Mouse (Mus musculus) forebrain, postnatal 0 days (tissue): ENCODE results near the gene Casp3. TPM values are rescaled to one million over a fixed set of nuclear protein-coding genes. Genes with fewer than 3 reads are reported as not detected.

Source experiments
- ATAC-seq: fragments of 200-750 bp; cut with Nextera tagmentation; 2 replicates; pipeline ENCODE4 v1.8.0; 2017; ENCODE audit warnings: mild to moderate bottlenecking, moderate library complexity
- DNase-seq: peaks from one replicate; pipeline ENCODE4 v3.0.0-alpha.2; 2015
- H3K27ac ChIP-seq: fragments of 300-500 bp; sonication (generic); 2 replicates; pipeline ENCODE4 v1.5.1; 2014; ENCODE audit warnings: low read depth, mild to moderate bottlenecking, antibody characterized with exemption, low read length, moderate library complexity, mixed read lengths
- H3K27me3 ChIP-seq: fragments of 300-500 bp; sonication (generic); 2 replicates; pipeline ENCODE4 v1.6.1; 2014; ENCODE audit warnings: mild to moderate bottlenecking, low read length, mixed read lengths; ENCODE audit not compliant: insufficient read depth
- H3K36me3 ChIP-seq: fragments of 300-500 bp; sonication (generic); 2 replicates; pipeline ENCODE4 v1.6.1; 2014; ENCODE audit warnings: mild to moderate bottlenecking, moderate library complexity; ENCODE audit not compliant: insufficient read depth
- H3K4me1 ChIP-seq: fragments of 300-500 bp; sonication (generic); 2 replicates; pipeline ENCODE4 v1.6.1; 2014; ENCODE audit warnings: antibody characterized with exemption; ENCODE audit not compliant: insufficient read depth
- H3K4me2 ChIP-seq: fragments of 300-500 bp; sonication (generic); 2 replicates; pipeline ENCODE4 v1.6.1; 2014; ENCODE audit warnings: low read depth, mild to moderate bottlenecking, moderate library complexity
- H3K4me3 ChIP-seq: fragments of 300-500 bp; sonication (generic); 2 replicates; pipeline ENCODE4 v1.5.1; 2014; ENCODE audit warnings: low read depth, low read length, mixed read lengths
- H3K9ac ChIP-seq: fragments of 300-500 bp; sonication (generic); 2 replicates; pipeline ENCODE4 v1.6.1; 2014; ENCODE audit warnings: mild to moderate bottlenecking
- H3K9me3 ChIP-seq: fragments of 300-500 bp; sonication (generic); 2 replicates; pipeline ENCODE4 v1.6.1; 2016; ENCODE audit warnings: low read length
- CTCF ChIP-seq: sonication (generic); IDR thresholded peaks from 2 replicates; pipeline ENCODE4 v1.5.1; 2016; ENCODE audit warnings: antibody characterized with exemption, control low read depth, low read depth
- WGBS: fragments of 180-500 bp; shearing (Covaris S2); extraction: QIAGEN DNeasy Blood & Tissue Kit; methylation state at CpG from one replicate; pipeline ENCODE4 v1.1.7; 2014; 5-methylcytosine and 5-hydroxymethylcytosine counted together
- polyA plus RNA-seq: library from polyadenylated mRNA; unstranded; fragments of >200 nt; fragmentation: Nextera tagmentation; extraction: Ambion mirVana; gene quantifications from 2 replicates; pipeline ENCODE4 v1.2.1, GENCODE M21; 2015
- total RNA-seq: library from RNA; depleted of rRNA; stranded (reverse); fragments of >200 nt; gene quantifications from 2 replicates; pipeline ENCODE4 v1.2.3, GENCODE M21; 2014; rRNA removed

Casp3 gene
- 232 and 251 TPM in 2 replicates for total RNA-seq
- polyA plus RNA-seq: 271 and 275 TPM in 2 replicates

DNA sequence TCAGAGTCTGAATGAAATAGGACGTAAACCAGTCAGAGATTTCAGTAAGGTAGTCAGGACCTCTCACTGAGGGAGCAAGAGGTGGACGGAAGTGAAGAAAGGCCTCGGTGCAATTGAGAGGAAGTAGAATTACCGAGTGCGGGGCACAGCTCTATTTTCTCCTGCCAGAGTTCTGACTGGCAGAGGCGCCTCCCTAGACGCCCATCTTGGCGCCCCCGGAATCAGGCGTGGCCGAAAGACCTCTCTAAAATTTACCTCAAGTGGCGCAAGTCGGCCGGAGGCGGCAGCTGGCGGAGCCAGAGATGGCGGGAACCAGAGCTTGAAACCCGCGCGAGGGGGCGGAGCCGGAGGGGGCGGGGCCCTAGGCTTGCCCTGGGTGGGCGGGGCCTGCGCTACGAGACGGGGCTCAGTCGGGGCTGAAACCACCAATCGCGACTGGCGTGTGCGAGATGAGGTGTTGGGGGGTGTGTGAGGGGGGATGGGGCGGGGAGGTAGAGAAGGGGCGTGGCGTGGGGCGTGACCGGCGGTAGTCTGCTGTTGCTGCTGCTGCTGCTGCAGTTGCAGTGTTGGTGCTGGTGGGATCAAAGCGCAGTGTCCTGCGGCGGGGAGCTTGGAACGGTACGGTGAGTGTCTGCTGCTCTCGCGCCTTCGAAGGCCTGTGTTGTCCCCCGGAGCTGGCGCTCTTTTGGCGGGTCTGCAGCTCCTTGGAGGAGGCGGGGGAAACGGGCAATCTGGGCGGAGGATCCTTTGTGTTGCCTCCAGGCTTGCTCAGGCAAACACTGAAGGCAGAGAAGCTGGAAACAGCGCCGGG lies at the start of gene Casp3, which contains the start of gene Primpol:
Gene Casp3 (plus strand): TSS at position 413 of the 811 bp plus-strand sequence.
Gene Primpol (minus strand): TSS at position 334 of the 811 bp plus-strand sequence.
- Histone ChIP-seq H3K9me3 (no peaks in the 10 kb centered on the region), H3K27ac (peak within 1 kb of the TSS; percentile 95), H3K4me3 (peak within 1 kb of the TSS; percentile 80), H3K9ac (peak within 1 kb of the TSS; percentile 88), H3K4me1 (peaks cover 10% of the 10 kb centered on the region), H3K27me3 (no peaks in the 10 kb centered on the region), H3K36me3 (no peaks in the 10 kb centered on the region), H3K4me2 (peak within 1 kb of the TSS; percentile 80)
- peak; percentile 97 for DNase-seq
- TF ChIP-seq CTCF: 0 out of 2 replicates have a peak, but pooled peaks have one; percentile 4
- ATAC-seq: peak; percentile 98
- under 1% methylated on average over 54 of the region's 54 CpGs for WGBS

DNA sequence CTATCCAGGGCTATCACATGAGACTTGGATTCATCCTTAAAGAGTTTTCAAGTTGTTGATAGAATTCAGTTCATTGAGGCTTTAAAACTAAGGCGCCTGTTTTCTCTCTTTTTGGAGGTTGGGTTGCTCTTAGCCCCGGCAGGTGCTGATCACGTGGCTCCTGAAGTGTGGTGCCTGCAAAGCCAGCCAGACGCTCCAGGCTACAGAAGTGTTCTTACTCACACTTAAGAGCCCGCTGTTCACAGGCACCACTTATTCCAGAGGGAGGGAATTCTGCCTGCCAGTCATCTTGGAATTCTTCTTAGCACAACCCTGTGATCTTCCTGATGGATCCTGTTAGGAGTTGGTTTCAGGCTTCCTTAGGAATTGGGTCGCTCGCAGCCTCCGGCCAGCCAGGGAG lies 49.1 kb upstream of the Casp3 start:
- H3K9me3 ChIP-seq: no peaks in the 10 kb centered on the region
- H3K36me3 ChIP-seq: 0 out of 2 replicates have a peak, but pooled peaks cover under 1% of the 10 kb centered on the region
- 89% methylated on average over 8 of the region's 8 CpGs for WGBS
- ATAC-seq: no peak
- H3K9ac ChIP-seq: no peak overlapping the region
- H3K4me2 ChIP-seq: no peak overlapping the region
- H3K27me3 ChIP-seq: no peaks in the 10 kb centered on the region
- no peak overlapping the region for H3K4me3 ChIP-seq
- no peaks in the 10 kb centered on the region for H3K4me1 ChIP-seq
- TF ChIP-seq CTCF: no peak
- DNase-seq: no peak
- H3K27ac ChIP-seq: no peak overlapping the region

DNA sequence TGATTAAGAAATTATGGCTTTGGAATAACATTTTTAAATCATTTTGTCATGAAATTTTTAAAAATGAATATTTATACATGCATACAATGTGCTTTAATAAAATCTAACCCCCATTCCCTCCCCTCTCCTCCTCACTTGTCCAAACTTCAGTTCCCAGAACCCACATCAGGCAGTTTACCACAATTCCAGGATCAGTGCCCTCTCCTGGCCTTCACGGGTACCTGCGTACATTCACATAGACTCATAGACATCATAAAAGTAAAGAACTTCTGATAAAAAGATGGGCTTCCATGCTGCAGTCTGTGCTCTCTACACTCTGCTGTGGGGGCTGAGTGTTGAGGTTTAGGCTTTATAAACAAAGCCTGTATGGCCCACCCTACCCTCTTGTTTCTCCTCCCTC lies 48.1 kb upstream of the Casp3 start:
- Histone ChIP-seq H3K4me3 (no peak overlapping the region), H3K27me3 (no peaks in the 10 kb centered on the region), H3K27ac (no peak overlapping the region), H3K9me3 (no peaks in the 10 kb centered on the region), H3K36me3 (no peaks in the 10 kb centered on the region), H3K9ac (no peak overlapping the region), H3K4me1 (no peaks in the 10 kb centered on the region), H3K4me2 (no peak overlapping the region)
- DNase-seq: no peak
- peak; percentile 61 for TF ChIP-seq CTCF
- WGBS: 85% methylated on average over 2 of the region's 2 CpGs
- 0 out of 2 replicates have a peak, but pooled peaks have one; percentile 13 for ATAC-seq

DNA sequence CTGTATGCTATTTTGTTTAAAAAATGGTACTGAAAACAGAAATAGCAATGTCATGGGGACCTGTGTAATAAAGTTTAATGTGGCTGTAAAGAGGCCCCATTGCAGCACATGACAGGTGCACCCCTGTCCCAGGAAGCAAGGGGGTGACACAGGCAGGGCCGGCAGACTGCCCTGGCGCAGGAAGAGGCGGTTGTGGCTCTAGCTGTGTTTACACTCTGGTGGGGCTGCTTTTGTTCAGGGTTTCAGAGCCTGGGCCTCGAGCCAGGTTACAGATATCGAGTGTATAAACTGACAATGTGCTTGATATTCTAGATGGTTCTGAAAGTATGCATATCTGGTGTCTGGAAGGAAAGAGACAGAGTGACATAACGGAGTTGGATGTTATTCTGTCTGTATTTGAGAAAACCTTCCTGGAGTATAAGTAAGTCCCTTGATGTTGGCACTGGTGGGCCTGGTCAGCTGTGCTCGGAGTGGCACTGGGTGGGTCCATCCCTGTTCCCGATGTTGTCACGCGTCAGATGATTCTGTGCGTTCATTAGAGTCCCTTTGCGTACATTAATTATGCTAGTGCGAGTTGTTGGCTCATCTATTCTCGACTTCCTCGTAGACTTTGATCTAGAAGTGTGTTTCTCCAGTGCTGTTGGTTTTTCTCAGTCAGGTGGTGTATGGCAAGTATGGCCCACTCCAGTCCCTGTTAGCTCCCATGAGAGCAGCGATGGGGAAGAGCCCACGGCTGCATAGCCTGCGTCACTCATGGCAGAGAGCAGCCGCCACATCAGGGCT lies 47.2 kb upstream of the Casp3 start:
- Histone ChIP-seq H3K4me2 (no peak overlapping the region), H3K36me3 (no peaks in the 10 kb centered on the region), H3K9ac (no peak overlapping the region), H3K27me3 (no peaks in the 10 kb centered on the region), H3K4me1 (no peaks in the 10 kb centered on the region), H3K4me3 (no peak overlapping the region), H3K9me3 (no peaks in the 10 kb centered on the region), H3K27ac (no peak overlapping the region)
- DNase-seq (no peak), ATAC-seq (no peak)
- no peak for TF ChIP-seq CTCF
- 84% methylated on average over 19 of the region's 19 CpGs for WGBS

DNA sequence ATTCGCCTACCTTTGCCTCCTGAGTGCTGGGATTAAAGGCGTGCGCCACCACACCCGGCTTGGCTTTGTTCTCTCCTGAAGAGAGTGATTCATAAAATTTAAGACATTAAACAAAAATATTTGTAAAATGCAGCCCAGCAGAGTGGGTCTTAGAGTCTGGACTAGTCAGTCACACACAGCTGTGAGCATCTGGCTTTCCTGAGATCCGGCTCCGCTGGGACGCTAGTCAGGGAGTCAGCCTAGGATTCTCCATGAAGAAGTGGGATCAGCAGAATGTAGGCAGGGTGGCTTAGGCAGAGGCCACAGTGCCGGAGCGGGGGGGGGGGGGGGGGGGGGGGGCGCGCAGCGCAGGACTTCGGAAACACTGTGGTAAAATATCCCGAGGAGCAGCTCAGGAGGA lies 46.4 kb upstream of the Casp3 start:
- 94% methylated on average over 10 of the region's 14 CpGs for WGBS
- H3K36me3 ChIP-seq: no peaks in the 10 kb centered on the region
- H3K9me3 ChIP-seq: no peaks in the 10 kb centered on the region
- H3K4me1 ChIP-seq: no peaks in the 10 kb centered on the region
- DNase-seq (no peak), ATAC-seq (no peak)
- H3K4me3 ChIP-seq: no peak overlapping the region
- no peak overlapping the region for H3K27ac ChIP-seq
- no peaks in the 10 kb centered on the region for H3K27me3 ChIP-seq
- TF ChIP-seq CTCF: no peak
- no peak overlapping the region for H3K4me2 ChIP-seq
- no peak overlapping the region for H3K9ac ChIP-seq

DNA sequence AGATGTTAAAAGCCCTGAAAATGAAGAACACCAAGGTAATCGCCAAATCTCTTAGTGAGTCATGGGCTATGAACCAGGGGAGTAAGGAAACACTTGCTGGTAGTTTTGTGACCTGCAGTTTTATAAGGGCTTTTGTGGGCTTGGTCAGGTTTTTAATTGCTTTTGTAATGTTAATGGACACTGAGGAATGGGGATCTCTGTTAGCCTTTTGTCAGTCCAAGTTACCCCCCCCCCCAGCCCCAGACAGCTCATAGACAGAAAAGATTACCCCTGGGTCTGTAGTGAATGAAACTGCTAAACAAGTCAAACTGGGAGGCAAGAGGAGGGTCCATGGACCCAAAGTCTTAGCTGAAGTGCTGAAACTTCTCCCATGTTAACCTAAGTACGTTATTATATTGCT lies 43.6 kb upstream of the Casp3 start:
- no peaks in the 10 kb centered on the region for H3K27me3 ChIP-seq
- peaks cover 14% of the 10 kb centered on the region for H3K36me3 ChIP-seq
- H3K4me2 ChIP-seq: no peak overlapping the region
- no peaks in the 10 kb centered on the region for H3K9me3 ChIP-seq
- no peak overlapping the region for H3K27ac ChIP-seq
- no peak for TF ChIP-seq CTCF
- no peak overlapping the region for H3K9ac ChIP-seq
- WGBS: 75% methylated on average over 2 of the region's 2 CpGs
- ATAC-seq: no peak
- no peaks in the 10 kb centered on the region for H3K4me1 ChIP-seq
- DNase-seq: no peak
- no peak overlapping the region for H3K4me3 ChIP-seq

DNA sequence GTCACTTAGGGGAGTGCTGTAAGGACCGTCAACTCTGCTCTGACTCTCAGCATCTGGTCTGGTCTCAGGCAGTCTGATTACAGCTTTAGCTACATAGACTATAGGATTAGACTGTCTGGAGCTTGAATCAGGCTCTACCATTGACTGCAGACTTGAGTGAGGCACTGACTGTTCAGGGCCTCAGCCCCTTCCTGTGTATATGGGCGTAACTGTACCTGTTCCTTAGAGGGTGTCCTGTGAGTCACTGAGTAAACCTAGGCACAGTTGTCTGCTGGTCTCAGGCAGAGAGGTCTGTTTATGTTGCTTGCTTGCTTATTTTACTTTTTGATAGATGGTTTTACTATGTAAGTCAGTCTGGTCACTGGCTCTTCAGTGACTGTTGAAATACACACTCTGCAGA lies 43.1 kb upstream of the Casp3 start:
- H3K9ac ChIP-seq: no peak overlapping the region
- TF ChIP-seq CTCF: no peak
- no peaks in the 10 kb centered on the region for H3K27me3 ChIP-seq
- H3K9me3 ChIP-seq: no peaks in the 10 kb centered on the region
- ATAC-seq: no peak
- no peak for DNase-seq
- 91% methylated on average over 2 of the region's 2 CpGs for WGBS
- H3K36me3 ChIP-seq: peaks cover 20% of the 10 kb centered on the region
- H3K27ac ChIP-seq: no peak overlapping the region
- H3K4me2 ChIP-seq: no peak overlapping the region
- H3K4me3 ChIP-seq: no peak overlapping the region
- no peaks in the 10 kb centered on the region for H3K4me1 ChIP-seq
